Mouse (Mus musculus) right cerebral cortex, adult 18-20 months (tissue): ENCODE measurements around the gene Hspa1b.
"Not testable (repeated sequence)": the region's sequence is repeated elsewhere in the genome, so short reads cannot be mapped to it uniquely, and the experiment has no call there.

Experiments
- DNase-seq: peaks from one replicate; pipeline ENCODE4 v3.0.0; 2022; ENCODE audit warnings: mixed read lengths

The Hspa1b gene

DNA sequence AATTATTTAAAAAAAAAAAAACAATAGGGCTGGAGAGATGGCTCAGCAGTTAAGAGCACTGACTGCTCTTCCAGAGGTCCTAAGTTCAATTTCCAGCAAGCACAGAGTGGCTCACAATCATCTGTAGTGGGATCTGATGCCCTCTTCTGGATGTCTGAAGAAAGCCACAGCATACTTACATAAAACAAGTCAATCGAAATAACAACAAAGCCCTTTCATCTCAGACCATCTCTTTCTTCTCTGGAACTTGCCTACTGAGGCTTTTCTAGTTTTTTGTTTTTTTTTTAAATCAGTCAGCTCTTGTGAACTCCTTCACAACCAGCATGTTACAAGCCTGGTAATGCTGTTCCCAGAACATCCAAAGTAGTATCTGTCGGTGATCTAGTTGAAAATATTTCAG is 21.6 kb upstream of the Hspa1b start:
- DNase-seq = peak; percentile 37

DNA sequence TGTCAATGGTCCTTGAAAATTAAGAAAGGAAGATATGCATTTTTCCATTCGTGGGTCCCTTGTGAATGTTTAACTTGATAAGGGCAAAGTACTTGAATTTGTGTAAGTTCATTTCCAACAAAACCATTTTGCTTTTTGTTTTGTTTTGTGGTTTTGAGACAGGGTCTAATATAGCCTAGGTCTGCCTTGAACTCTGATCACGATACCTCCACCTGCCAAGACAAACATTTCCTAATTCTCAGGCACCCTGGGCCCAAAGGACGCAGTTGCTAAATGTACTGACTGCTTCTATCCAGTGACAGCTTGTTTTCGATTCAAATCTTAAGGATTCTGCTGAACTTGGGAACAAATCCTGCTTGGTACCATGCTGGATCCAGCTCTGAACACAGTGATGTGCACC is 20.6 kb upstream of the Hspa1b start:
- DNase-seq = no peak

DNA sequence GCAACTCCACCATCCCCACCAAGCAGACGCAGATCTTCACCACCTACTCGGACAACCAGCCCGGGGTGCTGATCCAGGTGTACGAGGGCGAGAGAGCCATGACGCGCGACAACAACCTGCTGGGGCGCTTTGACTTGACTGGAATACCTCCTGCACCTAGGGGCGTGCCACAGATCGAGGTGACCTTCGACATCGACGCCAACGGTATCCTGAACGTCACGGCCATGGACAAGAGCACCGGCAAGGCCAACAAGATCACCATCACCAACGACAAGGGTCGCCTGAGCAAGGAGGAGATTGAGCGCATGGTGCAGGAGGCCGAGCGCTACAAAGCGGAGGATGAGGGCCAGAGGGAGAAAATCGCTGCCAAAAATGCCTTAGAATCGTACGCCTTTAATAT is 19.2 kb upstream of the Hspa1b start:
- DNase-seq = no peak

DNA sequence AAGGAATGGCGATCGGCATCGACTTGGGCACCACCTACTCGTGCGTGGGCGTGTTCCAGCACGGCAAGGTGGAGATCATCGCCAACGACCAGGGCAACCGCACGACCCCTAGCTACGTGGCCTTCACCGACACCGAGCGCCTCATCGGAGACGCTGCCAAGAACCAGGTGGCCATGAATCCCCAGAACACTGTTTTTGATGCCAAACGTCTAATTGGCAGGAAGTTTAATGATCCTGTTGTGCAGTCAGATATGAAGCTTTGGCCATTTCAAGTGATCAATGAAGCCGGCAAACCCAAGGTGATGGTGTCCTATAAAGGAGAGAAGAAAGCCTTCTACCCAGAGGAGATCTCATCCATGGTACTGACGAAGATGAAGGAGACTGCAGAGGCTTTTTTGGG is 18.0 kb upstream of the Hspa1b start:
- no peak for DNase-seq

DNA sequence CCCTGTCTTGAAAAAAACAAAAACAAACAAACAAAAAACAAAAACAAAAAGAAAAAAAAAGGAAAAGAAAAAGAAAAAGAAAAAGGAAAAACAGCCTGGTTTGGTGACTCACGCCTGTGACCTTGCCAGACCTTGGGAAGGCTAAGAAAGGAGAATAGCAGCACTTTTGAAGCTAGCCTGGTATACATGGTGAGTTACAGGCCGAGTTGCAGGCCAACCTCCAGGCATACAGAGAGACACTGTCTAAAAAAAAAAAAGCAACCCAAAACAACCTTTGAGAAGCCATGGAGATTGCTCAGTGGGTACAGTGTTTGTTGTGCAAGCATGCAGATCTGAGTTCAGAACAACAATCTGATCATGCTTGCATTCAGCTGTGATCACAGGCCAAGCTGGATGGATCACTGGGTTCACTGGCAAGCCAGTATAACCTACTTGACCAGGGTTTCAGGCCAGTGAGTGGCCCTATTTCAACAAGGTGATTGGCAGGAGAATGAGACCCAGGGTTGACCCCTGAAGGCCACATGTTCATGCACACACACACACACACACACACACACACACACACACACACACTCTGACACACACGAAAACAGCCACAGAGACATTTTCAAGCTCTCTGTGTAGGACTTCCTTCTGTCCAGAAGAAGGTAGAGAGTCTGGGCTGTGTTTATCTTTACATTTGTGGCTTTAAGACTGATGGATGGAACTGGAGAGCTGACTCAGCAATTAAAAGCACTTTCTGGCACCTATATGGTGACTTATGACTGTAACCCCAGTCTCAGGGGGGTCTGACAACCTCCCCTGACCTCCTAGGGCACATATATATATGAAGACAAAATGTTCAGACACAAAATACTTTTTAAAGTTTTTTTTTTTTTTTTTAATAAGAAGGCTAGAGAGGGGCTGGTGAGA is 16.8 kb upstream of the Hspa1b start:
- no peak for DNase-seq

DNA sequence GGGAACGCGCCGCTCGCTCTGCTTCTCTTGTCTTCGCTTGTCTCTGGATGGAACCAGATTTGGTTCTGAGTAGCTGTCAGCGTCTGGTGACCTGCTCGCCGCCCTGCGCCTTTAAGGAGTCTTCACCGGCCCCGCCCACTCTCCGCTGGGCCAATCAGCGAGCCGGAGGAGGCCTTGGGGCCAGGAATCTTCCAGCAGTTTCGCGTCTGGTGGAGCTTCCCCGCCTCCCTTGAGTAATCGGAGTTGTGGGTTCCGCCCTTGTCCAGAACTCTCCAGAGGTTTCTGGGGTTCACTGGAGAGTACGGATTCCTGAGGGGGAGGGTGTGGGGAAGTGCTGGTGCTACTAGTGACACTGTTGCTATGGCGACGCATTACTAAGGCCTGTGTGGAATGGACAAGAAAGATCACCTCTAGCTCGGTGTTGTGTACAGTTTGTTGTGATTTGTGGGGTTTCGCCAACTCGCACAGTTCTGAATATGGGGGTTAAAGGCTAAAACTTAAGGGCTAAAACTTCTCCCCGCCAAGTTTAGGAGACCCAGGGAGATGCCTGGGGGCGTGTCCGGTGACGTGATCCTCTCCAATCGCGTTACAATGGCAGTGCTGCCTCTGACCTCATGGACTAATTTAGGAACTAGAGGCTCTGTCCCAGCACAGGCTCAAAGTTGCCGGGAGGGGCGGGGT is 13.2 kb upstream of the Hspa1b start, which contains the start of the genes Hspa1a and Hspa1l:
Hspa1a (minus strand) TSS at position 88 of the 681 bp plus-strand sequence.
Hspa1l (plus strand) TSS at position 635 of the 681 bp plus-strand sequence.
- DNase-seq = peak; percentile 78

DNA sequence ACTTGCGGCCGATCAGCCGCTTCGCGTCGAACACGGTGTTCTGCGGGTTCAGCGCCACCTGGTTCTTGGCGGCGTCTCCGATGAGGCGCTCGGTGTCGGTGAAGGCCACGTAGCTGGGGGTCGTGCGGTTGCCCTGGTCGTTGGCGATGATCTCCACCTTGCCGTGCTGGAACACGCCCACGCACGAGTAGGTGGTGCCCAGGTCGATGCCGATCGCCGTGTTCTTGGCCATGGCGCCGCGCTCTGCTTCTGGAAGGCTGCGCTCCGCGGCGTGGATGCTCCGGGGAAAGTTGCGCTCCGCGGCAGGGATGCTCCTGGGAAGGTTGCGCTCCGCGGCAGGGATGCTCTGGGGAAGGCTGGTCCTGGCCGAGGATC is 12.6 kb upstream of the Hspa1b start:
- not testable (repeated sequence) for DNase-seq

DNA sequence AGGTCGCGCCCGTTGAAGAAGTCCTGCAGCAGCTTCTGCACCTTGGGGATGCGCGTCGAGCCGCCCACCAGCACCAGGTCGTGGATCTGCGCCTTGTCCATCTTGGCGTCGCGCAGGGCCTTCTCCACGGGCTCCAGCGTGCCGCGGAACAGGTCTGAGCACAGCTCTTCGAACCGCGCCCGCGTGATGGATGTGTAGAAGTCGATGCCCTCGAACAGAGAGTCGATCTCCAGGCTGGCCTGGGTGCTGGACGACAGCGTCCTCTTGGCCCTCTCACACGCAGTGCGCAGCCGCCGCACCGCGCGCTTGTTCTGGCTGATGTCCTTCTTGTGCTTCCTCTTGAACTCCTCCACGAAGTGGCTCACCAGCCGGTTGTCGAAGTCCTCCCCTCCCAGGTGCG is 11.8 kb upstream of the Hspa1b start:
- DNase-seq = not testable (repeated sequence)

DNA sequence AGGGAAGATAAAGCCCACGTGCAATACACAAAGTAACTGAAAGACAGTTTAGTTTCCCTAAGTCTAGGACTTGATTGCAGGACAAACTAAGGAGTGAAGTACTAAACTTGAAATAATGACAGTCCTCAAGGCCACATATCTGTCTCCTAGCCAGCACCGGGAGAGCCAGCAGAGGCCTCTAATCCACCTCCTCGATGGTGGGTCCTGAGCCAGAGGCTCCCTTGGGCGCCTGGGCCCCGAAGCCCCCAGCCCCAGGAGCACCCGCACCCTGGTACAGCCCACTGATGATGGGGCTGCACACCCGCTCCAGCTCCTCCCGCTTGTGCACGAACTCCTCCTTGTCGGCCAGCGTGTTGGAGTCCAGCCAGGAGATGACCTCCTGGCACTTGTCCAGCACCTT is 10.8 kb upstream of the Hspa1b start, which contains the start of gene Gm20481:
Gm20481 (plus strand) TSS at position 91 of the 400 bp plus-strand sequence.
- DNase-seq = not testable (repeated sequence)

DNA sequence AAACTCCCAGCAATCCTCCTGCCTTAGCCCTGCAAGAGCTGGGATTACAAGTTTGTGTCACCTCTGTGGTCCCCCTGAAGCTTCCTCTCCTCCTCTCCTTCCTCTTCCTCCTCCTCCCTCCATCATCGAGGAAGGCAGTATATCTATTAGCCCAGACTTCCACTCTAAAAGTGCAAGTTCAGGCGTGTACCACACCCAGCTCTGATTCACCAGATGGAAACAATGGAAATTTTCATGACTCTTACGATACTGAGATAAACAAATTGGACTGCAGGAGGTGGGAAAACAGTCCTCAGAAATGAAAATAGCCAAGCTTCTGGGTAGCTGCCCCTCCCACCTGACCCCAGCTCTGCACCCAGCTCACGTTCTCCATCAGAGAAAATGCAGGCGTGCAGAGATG is 6.6 kb upstream of the Hspa1b start:
- no peak for DNase-seq

DNA sequence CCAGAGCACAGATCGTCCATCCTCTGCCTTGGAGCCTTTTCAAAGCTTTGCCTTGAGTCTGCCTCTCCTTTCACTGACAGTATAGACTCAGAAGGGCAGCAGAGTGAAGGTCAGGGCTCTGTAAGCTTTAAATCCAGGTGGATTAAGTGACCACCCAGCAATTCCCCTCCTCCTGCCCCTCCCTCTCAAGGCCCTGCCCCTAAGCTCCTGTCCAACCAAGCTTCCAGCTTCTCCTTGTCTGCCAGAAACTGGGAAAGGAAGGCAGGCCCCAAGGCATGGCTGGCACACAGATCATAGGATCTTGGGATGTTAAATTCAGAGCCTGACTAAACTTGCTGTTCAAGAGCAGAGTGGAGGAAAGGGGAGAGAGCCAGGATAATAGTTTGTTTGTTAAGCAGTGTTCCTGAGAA is 5.6 kb upstream of the Hspa1b start:
- no peak for DNase-seq

DNA sequence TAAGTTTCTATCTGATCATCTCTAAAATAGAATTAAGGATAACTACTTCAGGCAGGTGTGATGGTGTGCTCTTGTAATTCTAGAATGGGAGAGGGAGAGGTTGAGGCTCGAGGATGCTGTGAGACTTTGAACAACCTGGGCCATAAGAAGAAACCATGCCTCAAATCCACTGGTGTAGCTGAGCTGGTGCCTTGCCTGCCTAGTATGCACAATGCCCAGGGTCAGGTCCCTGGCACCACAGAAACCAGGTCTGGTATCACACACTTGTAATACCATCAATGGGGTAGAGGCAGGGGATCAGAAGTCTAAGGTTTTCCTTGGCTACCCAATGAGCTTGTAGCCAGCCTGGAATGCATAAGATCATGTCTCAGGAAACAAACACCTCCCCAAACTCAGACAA is 3.8 kb upstream of the Hspa1b start:
- no peak for DNase-seq

DNA sequence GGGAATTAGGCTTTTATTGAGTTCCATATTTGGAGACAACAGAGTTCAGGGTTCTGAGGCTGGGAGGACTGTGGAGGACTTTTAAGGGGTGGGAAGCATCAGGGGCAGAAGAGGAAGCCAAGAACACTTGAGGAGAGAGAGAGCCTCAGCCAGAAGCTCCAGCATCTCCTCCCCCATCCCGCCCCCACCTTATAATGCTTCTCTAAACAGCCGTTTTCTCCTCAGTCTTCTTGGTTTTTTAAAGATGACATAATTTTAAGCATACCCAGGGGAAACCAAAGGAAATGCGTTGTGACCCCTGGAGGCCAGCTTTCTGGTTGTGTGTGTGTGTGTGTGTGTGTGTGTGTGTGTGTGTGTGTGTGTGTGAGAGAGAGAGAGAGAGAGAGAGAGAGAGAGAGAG is 3.1 kb upstream of the Hspa1b start:
- DNase-seq = no peak

DNA sequence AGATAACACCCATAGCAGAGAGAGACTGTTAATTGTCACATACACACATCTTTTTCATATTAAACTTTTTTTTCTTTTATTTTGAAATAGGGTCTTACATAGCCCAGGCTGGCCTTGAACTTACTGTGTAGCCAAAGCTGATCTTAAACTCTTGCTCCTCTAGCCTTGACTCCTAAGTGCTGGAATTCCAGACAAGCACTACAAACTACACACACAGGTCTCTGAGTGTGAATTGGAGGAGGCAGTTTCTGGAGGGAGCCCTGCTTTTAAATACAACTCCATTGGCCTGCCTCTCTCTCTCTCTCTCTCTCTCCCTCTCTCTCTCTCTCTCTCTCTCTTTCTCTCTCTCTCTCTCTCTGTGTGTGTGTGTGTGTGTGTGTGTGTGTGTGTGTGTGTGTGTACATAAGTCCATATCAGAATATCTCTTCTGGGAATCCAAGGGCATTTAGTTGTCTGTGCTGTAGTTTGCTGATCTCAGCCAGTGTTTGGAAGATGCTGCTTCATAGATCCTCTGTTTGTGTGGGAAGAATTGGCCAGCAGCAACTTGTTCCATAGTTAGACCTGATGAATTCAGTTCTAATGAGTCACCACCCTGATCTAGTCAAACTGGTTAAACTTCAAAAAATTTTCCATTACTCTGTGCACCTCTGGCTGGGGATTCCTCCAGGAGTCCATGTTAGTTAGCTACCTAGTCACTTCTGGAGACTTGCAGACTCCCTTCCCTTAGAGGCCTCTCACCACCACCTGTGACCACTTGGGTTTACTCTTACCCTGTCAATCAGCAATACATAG is 1.9 kb upstream of the Hspa1b start:
- peak; percentile 39 for DNase-seq

DNA sequence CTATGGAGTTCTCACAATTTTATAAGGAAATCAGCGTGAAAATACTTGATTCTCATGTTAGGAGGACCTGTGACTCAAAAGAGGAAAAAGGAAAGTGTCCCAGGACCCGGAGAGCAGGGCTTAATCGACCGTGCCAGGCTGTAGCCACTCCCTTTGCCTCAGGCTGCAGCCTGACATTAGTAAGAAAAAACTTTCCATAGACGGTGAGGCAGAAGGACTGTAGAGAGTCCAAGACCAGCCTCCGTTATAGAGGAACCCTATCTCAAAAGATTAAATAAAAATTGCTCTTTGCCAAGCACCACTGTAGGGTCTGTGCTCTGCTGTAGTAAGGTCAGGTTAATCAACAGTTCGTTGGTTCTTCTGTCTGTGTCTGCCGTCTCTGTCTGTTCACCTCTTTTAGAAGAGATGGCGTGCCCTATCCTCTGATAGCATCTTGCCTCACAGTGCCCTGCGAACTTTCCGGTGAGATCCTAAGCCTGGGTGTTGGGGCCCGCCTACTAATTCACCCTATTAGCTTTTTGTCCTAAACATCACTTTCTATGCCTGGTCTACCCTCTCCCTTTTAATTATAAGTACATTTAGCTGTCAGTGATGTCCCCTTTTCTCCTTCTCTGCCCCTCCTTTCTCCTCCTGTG is 960 bp upstream of the Hspa1b start:
- DNase-seq = no peak

DNA sequence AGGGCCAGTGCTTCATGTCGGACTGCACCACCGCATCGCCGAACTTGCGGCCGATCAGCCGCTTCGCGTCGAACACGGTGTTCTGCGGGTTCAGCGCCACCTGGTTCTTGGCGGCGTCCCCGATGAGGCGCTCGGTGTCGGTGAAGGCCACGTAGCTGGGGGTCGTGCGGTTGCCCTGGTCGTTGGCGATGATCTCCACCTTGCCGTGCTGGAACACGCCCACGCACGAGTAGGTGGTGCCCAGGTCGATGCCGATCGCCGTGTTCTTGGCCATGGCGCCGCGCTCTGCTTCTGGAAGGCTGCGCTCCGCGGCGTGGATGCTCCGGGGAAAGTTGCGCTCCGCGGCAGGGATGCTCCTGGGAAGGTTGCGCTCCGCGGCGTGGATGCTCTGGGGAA is 306 bp downstream of the Hspa1b start:
- not testable (repeated sequence) for DNase-seq

DNA sequence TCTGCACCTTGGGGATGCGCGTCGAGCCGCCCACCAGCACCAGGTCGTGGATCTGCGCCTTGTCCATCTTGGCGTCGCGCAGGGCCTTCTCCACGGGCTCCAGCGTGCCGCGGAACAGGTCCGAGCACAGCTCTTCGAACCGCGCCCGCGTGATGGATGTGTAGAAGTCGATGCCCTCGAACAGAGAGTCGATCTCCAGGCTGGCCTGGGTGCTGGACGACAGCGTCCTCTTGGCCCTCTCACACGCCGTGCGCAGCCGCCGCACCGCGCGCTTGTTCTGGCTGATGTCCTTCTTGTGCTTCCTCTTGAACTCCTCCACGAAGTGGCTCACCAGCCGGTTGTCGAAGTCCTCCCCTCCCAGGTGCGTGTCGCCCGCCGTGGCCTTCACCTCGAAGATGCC is 1.1 kb downstream of the Hspa1b start:
- not testable (repeated sequence) for DNase-seq

DNA sequence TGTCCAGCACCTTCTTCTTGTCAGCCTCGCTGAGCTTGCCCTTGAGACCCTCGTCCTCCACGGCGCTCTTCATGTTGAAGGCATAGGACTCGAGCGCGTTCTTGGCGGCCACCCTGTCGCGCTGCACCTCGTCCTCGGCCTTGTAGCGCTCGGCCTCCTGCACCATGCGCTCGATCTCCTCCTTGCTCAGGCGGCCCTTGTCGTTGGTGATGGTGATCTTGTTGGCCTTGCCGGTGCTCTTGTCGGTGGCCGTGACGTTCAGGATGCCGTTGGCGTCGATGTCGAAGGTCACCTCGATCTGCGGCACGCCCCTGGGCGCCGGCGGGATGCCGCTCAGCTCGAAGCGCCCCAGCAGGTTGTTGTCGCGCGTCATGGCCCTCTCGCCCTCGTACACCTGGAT is 1.7 kb downstream of the Hspa1b start:
- DNase-seq = not testable (repeated sequence)

DNA sequence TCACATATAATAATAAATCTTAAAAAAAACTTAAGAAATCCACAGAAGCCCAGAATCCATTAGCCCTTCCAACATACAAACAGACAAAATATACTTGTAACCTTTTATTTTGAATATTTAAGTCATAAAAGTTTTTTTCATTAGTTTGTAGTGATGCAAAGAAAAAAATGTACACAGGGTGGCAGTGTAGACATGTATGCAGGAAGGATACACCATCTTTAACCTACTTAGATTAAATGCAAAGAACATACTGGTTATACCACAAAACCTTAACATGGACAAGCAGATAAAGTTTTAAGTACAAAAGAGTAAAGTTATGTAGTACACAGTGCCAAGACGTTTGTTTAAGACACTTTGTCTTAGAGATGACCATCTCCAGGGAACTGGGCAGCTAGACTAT is 2.7 kb downstream of the Hspa1b start:
- no peak for DNase-seq

DNA sequence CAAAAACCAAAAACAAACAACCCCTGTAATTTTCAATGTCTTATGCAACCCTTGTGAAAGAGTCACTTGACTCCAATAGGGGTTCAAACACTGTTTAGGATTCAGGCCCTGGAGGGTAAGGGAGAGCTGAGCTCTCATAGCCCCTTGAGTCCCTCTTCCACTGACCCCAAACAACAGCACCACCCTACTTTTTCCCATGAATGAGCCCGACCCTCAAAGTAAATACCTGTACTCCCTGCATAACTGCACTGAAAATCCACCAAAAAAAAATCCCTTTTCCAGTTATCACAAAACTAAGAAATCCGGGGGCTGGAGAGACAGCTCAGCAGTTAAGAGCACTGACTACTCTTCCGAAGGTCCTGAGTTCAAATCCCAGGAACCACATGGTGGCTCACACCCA is 3.2 kb downstream of the Hspa1b start:
- DNase-seq = no peak

DNA sequence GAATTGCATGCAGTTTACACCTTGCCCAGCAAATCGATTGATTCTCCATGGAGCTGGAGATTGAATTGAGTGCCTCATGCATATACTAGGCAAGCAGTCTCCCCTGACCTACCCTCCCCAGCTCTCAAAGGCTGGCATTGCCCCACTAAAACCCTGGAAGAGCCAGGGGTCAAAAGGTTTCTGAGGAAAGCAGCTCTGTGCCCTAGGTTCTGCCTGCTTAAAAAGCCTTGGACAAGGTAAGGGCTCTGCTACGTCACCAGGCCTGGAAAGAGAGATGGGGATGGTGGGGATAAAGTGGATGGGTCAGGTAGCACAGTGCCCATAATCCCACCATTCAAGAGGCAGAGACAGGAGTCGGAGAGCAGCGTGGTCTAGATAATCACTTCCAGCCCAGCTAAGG is 4.2 kb downstream of the Hspa1b start:
- DNase-seq = no peak

DNA sequence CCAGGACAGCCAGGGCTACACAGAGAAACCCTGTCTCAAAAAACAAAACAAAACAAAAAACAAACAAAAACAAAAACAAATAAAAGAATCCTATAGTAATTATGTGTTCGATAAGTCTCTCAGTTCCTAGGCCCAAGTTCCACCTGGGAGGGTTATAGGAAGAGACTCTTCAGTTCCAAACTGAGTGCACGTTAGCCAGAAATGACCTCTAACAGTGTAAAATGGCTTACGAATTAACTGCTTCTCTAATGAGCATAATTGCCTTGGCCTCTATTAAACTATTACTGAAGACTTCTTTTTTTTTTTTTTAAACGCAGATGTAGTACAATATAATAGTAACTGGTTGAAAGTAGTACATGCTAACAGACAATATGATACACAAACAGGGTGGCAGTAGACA is 5.1 kb downstream of the Hspa1b start:
- DNase-seq = no peak

DNA sequence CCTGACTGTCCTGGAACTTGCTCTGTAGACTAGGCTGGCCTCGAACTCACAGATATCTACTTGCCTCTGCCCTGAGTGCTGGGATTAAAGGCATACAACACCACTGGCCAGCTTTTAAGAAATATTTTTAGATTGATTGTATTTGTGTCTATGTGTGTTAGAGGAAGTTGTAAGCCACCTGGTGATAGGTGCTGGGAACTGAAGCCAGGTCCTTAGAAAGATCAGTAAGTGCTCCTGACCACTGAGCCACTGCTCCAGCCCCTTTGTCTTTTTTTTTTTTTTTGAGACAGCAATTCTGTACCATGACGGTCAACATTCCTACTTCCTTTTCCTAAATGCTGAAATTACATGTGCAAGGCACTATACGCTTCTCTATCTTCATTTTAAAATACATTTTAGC is 5.8 kb downstream of the Hspa1b start:
- no peak for DNase-seq
